Mouse (Mus musculus) C2C12 (cell line): Measurements from ENCODE around the gene Baiap2l2. TPM values are rescaled to one million over a fixed set of nuclear protein-coding genes. Genes with fewer than 3 reads are reported as not detected.

ENCODE experiments used
- H3K27me3 ChIP-seq: one replicate; pipeline ENCODE4 v1.6.1; 2011; ENCODE audit not compliant: control insufficient read depth, insufficient read depth, insufficient read length
- H3K36me3 ChIP-seq: one replicate; pipeline ENCODE4 v1.6.1; 2011; ENCODE audit not compliant: control insufficient read depth, insufficient read depth
- H3K4me3 ChIP-seq: one replicate; pipeline ENCODE4 v1.5.1; 2011; ENCODE audit warnings: mild to moderate bottlenecking, control low read depth; ENCODE audit not compliant: poor library complexity, insufficient read depth, severe bottlenecking
- H3K79me2 ChIP-seq: one replicate; pipeline ENCODE4 v1.6.1; 2011; ENCODE audit not compliant: control insufficient read depth, insufficient read depth
- H3K79me3 ChIP-seq: one replicate; pipeline ENCODE4 v1.6.1; 2011; ENCODE audit warnings: low read depth, control low read depth
- H3ac ChIP-seq: one replicate; pipeline ENCODE3; 2011; ENCODE audit warnings: low read depth; ENCODE audit not compliant: control insufficient read depth, insufficient read length
- CEBPB ChIP-seq: IDR thresholded peaks from one replicate; pipeline ENCODE4 v1.6.1; 2011; ENCODE audit warnings: low read depth, mild to moderate bottlenecking, control low read depth, moderate library complexity
- CTCF ChIP-seq: IDR thresholded peaks from one replicate; pipeline ENCODE4 v1.5.1; 2011; ENCODE audit not compliant: control insufficient read depth, insufficient read depth, insufficient read length
- FOSL1 ChIP-seq: IDR thresholded peaks from one replicate; pipeline ENCODE4 v1.8.0; 2011; ENCODE audit warnings: mild to moderate bottlenecking, low read length; ENCODE audit not compliant: poor library complexity, insufficient read depth, severe bottlenecking
- MAX ChIP-seq: IDR thresholded peaks from one replicate; pipeline ENCODE4 v1.6.1; 2011; ENCODE audit warnings: mild to moderate bottlenecking, control low read depth
- MYOD1 ChIP-seq: IDR thresholded peaks from one replicate; pipeline ENCODE4 v1.6.1; 2011; ENCODE audit warnings: low read depth; ENCODE audit not compliant: control insufficient read depth, insufficient read length
- MYOG ChIP-seq: IDR thresholded peaks from one replicate; pipeline ENCODE4 v1.6.1; 2011; ENCODE audit not compliant: control insufficient read depth, insufficient read length; ENCODE audit errors: extremely low read depth
- USF1 ChIP-seq: IDR thresholded peaks from one replicate; pipeline ENCODE4 v1.6.1; 2011; ENCODE audit warnings: low read depth, mild to moderate bottlenecking, control low read depth, moderate library complexity
- long read RNA-seq, 2 experiments: library from polyadenylated mRNA; unstranded; transcript quantifications; one replicate each; pipeline ENCODE4 v2.0.0; 2019 to 2020
- polyA plus RNA-seq: library from polyadenylated mRNA; unstranded; fragments of >200 nt; fragmentation: generic; extraction: Trizol; gene quantifications from one replicate; pipeline ENCODE4 v1.2.1, GENCODE M21; 2012; ENCODE audit warnings: missing spikeins

The Baiap2l2 gene
- 1.2 TPM for polyA plus RNA-seq
- long read RNA-seq, experiment 1 = 0 reads
- long read RNA-seq, experiment 2 = 0 reads

DNA sequence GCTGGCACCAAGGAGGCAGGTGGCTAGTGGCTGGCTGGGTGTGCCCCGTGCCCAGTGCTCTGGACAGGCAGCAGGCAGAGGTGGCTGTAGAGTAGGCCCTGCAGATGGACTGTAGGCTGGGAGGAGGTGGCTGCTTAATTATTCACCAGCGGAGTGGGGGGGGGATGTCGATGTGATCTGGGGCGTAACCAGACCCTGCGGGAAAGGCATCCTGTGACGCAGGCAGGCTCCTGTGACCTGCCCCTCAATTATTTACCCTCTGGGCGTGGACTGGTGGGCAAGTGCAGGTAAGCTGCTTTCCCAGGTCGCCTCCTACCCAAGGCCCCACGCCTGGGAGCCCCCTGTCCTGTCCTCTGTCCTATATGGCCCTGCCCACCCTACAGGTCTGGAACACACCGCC is at the start of gene Baiap2l2:
Gene Baiap2l2 (minus strand): TSS at position 139 of the 400 bp plus-strand sequence.
- Histone ChIP-seq H3K27me3 (no peaks in the 10 kb centered on the region), H3K79me2 (no peaks in the 10 kb centered on the region), H3ac (no peak within 1 kb of the TSS), H3K36me3 (peaks cover 14% of the 10 kb centered on the region), H3K79me3 (no peaks in the 10 kb centered on the region), H3K4me3 (no peak within 1 kb of the TSS)
- TF ChIP-seq USF1 (no peak), MAX (no peak), CEBPB (no peak), CTCF (no peak), MYOG (no peak), FOSL1 (no peak), MYOD1 (no peak)

DNA sequence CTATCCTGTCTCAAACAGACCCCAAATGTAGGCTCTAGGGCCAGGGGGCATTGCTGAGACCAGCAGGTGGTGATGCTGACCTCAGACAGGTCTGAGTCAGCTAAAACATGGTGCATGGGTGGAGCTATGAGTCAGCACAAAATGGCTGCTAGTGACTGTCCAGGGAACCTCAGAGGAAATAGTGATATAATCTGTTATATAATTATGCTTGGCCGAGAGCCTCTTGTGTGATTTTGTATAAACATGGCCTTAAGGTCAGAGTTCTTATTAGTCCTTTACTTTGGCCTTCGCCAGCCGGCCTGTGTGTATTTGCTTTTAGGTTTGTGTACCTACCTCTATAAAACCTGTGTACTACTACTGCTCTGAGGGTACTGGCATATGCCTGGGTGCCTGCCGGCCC is 48.1 kb upstream of the Baiap2l2 start:
- H3K36me3 ChIP-seq = no peaks in the 10 kb centered on the region
- no peaks in the 10 kb centered on the region for H3K79me3 ChIP-seq
- H3K79me2 ChIP-seq = no peaks in the 10 kb centered on the region
- peak; percentile 87 for TF ChIP-seq MYOD1
- TF ChIP-seq USF1 = no peak
- no peak for TF ChIP-seq CEBPB
- peak; percentile 84 for TF ChIP-seq FOSL1
- TF ChIP-seq CTCF = no peak
- TF ChIP-seq MAX = peak; percentile 81
- no peak for TF ChIP-seq MYOG
- H3K27me3 ChIP-seq = no peaks in the 10 kb centered on the region
- H3K4me3 ChIP-seq = no peak overlapping the region
- H3ac ChIP-seq = no peak overlapping the region

DNA sequence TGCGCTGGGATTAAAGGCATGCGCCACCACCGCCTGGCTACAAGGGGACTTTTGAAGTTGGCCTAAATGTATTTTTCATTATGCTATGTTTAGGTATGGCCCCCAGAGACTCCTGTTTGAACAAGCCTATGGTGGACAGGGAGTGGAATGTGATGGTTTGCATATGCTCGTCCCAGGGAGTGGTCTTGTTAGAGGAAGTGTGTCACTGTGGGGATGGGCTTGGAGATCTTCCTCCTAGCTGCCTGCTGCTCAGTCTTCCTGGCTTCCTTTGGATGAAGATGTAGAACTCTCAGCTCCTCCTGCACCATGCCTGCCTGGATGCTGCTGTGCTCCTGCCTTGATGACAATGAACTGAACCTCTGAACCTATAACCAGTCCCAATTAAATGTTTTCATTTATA is 45.2 kb upstream of the Baiap2l2 start:
- Histone ChIP-seq H3K79me2 (peaks cover 22% of the 10 kb centered on the region), H3K36me3 (no peaks in the 10 kb centered on the region), H3ac (no peak overlapping the region), H3K79me3 (peaks cover 2% of the 10 kb centered on the region), H3K27me3 (no peaks in the 10 kb centered on the region), H3K4me3 (no peak overlapping the region)
- TF ChIP-seq MYOD1 (no peak), MAX (no peak), FOSL1 (no peak), CEBPB (no peak), MYOG (no peak), USF1 (no peak), CTCF (no peak)

DNA sequence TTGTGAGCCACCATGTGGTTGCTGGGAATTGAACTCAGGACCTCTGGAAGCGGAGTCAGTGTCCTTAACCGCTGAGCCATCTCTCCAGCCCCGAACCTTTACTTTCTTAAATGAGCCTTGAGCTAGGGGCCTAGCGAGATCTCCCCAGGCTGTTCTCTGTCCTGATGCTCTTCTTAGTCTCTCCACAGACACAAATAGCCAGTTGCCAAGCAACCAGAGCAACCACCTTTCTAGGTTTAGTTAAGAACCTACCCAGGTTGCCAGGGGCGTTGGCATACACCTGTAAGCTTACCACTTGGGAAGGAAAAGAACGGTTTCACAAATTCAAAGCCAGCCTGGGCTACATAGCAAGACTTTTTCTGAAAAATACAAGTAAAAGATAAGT is 44.6 kb upstream of the Baiap2l2 start:
- H3K79me2 ChIP-seq = peaks cover 28% of the 10 kb centered on the region
- no peak overlapping the region for H3K4me3 ChIP-seq
- no peak for TF ChIP-seq CTCF
- H3K36me3 ChIP-seq = no peaks in the 10 kb centered on the region
- no peak overlapping the region for H3ac ChIP-seq
- H3K27me3 ChIP-seq = no peaks in the 10 kb centered on the region
- peaks cover 6% of the 10 kb centered on the region for H3K79me3 ChIP-seq

DNA sequence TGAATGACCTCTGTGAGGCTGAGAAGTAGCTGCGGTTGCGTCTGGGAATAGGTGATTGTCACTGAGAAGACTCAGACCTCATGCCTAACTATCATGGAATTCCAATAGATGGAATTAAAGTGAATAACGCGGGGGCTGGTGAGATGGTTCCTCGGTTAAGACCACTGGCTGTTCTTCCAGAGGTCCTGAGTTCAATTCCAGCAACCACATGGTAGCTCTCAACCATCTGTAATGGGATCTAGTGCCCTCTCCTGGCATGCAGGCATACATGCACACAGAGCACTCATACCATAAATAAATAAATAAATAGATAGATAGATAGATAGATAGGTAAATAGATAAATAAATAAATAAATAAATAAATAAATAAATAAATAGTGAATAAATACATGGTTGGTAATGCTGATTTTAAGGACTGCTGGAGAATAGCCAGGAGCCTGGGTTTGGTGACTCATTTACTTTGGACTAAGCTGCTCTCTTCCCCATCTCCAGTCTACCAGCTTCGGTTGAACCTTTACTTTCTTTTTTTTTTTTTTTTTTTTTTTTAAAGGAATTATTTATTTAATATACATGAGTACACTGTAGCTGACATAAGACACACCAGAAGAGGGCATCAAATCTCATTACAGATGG is 44.1 kb upstream of the Baiap2l2 start:
- H3ac ChIP-seq = no peak overlapping the region
- H3K4me3 ChIP-seq = no peak overlapping the region
- H3K79me2 ChIP-seq = peaks cover 33% of the 10 kb centered on the region
- H3K36me3 ChIP-seq = no peaks in the 10 kb centered on the region
- peaks cover 8% of the 10 kb centered on the region for H3K79me3 ChIP-seq
- no peak for TF ChIP-seq FOSL1
- no peak for TF ChIP-seq CEBPB
- no peak for TF ChIP-seq CTCF
- TF ChIP-seq MYOD1 = no peak
- TF ChIP-seq MYOG = no peak
- TF ChIP-seq MAX = no peak
- no peak for TF ChIP-seq USF1
- H3K27me3 ChIP-seq = no peaks in the 10 kb centered on the region

DNA sequence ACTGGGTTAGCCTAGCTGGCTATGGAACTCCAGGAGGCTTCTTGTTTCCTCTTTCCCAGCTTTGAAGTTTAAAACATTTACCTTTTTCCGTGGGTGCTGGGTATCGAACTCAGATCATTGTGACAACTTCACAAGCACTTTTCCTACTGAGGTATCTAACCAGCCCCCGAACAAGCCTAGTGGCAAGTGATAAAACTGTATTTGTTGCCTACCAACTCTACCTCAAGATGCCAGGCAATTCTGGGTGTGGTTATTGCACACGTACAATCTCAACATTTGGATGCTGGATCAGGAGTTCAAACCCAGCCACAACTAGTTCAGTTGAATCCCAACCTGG is 43.6 kb upstream of the Baiap2l2 start:
- Histone ChIP-seq H3K36me3 (no peaks in the 10 kb centered on the region), H3K79me2 (peaks cover 35% of the 10 kb centered on the region), H3ac (no peak overlapping the region), H3K4me3 (no peak overlapping the region), H3K27me3 (no peaks in the 10 kb centered on the region), H3K79me3 (peaks cover 8% of the 10 kb centered on the region)
- no peak for TF ChIP-seq CTCF
